Mouse (Mus musculus): Measurements from ENCODE around the gene Syp.
A peak's percentile ranks its signal among the peaks of the same experiment; 100 is the strongest.

Syp gene

DNA sequence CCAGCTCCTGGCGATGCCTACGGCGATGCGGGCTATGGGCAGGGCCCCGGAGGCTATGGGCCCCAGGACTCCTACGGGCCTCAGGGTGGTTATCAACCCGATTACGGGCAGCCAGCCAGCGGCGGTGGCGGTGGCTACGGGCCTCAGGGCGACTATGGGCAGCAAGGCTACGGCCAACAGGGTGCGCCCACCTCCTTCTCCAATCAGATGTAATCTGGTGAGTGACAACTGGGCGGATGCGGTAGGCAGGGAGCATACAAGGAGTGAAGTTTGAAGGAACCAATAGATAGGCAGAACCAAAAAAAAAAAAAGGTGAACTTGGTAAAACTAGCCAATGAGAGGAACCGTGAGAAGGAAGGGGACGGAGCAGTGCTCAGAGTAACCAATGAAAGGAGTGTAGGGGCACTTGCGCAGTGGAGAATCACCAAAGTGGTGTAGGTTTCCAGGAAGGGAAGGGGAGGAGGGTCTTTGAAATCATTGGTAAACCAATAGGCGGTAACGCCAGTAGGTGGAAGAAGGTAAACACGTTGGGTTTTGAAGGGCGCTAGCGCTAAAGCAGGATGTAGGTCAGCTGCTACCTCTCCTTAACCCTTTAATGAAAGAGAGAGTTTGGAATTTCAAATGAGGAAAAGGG lies 10.5 kb downstream of the Syp start:
- TF ChIP-seq GATA4 (IDR thresholded peaks at IDR 0.05; ENCODE audit: insufficient replicate concordance, low read length): peak; percentile 36; the same call in 1 of the 2 replicates

DNA sequence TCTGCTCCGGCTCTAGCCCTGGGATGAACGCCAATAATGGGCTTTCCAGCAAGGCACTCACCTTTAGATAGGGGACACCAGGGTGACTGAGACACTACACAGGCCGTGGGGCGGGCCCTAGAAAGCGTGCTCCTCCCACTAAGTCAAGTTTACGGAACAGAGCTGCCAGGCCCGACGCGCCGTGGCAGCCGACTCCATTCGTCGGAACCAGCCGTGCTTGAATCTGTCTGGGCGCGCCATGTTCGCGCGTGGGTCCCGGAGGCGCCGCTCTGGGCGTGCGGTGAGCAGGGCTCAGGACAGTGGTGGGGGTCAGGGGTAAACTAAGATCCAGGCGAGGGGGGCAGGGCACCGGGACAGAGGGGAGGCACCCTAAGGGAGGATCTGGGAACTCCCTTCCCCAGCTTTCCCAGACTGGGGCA lies 19.0 kb downstream of the Syp start, which contains the start of gene Prickle3:
Prickle3 (plus strand) TSS at position 40 of the 419 bp plus-strand sequence.
- TF ChIP-seq GATA4 (IDR thresholded peaks at IDR 0.05; ENCODE audit: insufficient replicate concordance, low read length): no peak

DNA sequence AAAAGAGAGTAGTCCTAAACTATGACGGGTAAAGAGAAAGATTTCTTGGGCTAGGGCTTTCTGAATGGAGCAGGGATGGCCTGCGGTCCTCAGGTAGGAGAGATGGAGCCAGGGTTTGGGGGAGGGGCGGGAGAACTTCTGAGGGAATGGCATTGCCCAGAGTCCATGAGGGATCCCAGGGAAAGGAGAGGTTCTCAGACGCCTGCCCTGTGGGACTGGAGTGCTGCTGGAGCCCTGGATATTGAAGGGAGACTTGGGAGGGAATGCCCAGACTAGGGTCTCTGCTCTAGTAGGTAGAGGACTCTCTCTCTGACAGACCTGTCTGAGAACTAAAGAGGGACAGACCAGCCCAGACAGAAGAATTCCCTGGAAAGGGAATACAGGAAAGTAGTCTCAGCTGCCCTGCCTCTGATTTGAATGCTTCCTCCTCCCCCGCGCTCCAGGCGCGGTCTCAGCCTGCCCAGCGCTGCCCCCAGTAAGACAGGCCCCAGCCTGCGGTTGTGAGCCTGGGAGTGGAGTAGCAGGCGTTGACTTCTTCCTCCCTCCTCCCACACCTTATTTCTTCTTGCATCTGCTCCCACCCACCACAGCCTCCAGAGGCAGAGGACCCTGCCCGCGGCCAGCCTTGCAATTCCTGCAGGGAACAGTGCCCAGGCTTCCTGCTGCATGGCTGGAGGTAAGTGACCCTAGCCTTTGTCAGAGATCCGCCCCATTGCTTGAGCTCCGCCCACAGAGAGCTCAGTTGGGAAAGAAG lies 19.9 kb downstream of the Syp start:
- TF ChIP-seq GATA4 (IDR thresholded peaks at IDR 0.05; ENCODE audit: insufficient replicate concordance, low read length): no peak

DNA sequence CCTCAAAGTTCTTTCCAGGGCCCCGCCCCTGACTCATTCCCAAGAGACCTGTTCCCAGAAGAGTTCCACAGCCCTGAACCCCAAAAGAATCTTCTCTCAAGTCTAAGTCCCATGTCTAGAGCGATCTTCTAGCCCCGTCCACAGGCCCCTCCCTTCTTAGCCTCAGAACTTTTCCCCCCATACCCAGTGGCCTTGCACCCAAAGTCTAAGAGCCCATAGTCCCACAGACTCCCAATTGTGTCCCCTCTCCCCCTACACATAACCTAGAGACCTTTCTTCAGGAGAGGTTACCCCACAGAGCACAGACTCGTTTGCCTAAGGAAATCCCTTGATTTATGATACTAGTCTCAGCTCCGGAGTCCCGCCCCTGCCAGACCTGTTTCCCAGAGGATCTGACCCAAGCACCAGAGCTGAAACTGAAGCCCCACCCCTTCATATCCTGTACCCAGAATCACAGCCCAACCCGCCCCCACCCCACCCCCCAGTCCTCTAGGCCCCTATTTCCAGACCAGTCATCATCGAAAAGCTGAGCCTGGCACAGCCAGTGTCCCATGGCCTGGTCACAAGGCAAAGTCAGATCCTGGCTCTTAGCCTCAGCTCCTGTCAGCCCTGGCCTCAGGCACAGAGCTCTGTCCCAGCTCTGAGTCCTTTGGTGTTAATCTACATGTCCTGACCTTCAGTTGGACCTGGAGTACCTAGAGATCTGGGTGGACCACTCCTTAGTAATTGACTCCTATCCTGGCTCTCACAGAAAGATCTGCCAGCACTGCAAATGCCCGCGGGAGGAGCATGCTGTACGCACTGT lies 20.7 kb downstream of the Syp start:
- TF ChIP-seq GATA4 (IDR thresholded peaks at IDR 0.05; ENCODE audit: insufficient replicate concordance, low read length): no peak

DNA sequence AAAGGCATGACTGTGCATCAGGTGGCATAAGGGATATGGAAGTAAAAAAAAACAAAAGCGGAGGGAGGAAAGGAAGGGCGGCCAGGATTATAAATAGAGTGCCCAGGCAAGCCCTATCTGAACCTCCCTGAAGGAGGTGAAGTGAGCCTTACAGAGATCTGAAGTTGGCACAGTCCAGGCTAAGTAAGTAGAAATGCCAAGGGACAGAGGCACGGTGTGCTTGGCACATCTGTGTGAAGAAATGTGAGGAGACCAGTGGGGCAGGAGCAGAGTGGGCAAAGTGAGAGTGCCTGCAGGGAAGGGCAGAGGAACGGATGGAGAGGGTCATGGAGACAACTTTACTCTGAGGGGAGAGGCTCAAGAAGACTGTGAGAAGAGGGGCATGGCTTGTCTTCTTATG lies 22.8 kb downstream of the Syp start:
- TF ChIP-seq GATA4 (IDR thresholded peaks at IDR 0.05; ENCODE audit: insufficient replicate concordance, low read length): no peak

DNA sequence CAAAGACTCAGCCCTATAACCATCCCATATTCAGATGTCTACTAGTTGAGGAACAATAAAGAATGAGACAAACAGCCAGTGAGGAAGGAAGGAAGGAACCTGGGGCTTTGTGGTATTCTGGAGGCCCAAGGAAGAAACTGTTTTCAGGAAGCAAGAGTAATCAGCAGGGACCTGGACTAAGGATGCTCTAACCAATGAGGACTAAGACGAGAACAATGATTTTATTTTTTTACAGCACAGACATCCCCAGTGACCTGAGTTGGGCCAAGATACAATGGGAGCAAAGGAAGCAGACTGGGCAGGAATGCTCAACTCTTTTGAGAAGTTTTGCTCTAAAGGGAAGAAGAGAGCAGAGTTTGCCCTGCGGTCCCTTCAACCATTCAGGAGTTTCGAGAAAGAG lies 24.7 kb downstream of the Syp start:
- no peak for TF ChIP-seq GATA4 (IDR thresholded peaks at IDR 0.05; ENCODE audit: insufficient replicate concordance, low read length)

DNA sequence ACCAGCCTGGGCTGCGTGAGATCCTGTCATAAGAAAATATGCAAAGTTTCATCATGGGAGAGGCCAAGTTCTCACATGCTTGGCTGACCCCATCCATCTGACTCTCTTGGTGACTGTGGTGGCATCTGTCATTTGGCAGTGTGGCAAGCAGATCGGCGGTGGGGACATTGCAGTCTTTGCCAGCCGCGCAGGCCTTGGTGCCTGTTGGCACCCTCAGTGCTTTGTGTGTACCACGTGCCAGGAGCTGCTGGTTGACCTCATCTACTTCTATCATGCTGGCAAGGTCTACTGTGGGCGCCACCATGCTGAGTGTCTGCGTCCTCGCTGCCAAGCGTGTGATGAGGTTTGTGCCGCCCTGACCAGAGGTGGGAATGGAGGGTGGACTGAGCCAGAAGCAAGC lies 26.5 kb downstream of the Syp start:
- no peak for TF ChIP-seq GATA4 (IDR thresholded peaks at IDR 0.05; ENCODE audit: insufficient replicate concordance, low read length)

DNA sequence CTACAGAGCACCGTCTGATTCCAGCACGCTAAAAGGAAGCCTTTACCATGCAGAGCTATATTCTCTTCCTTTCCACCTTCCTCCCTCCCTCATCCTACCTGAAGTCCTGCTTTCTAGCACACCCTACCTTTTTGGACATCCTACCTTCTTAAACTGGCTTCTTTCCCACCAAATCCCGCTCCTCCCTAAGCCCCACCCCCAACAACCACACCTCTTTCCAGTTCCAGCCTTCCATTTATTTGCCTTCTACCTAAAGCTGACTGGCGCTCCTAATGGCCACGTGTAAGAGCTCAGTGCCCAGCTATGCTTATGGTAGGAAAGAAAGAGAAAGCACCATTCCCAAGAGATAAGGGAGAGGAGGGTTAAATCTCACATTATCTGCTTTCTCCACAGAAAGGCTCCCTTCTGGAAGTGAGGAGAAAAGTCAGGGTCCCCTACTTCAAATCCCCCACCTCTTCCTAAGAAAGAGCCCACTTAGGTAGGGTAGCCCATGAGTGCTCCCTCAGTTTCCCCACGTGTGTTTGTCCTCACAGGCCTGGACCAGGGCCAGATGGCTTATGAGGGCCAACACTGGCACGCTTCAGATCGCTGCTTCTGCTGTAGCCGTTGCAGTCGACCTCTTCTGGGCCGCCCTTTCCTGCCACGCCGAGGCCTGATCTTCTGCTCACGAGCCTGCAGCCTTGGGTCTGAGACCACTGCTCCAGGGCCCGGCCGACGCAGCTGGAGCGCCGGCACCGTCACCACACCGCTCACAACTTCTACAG lies 27.6 kb downstream of the Syp start:
- no peak for TF ChIP-seq GATA4 (IDR thresholded peaks at IDR 0.05; ENCODE audit: insufficient replicate concordance, low read length)

DNA sequence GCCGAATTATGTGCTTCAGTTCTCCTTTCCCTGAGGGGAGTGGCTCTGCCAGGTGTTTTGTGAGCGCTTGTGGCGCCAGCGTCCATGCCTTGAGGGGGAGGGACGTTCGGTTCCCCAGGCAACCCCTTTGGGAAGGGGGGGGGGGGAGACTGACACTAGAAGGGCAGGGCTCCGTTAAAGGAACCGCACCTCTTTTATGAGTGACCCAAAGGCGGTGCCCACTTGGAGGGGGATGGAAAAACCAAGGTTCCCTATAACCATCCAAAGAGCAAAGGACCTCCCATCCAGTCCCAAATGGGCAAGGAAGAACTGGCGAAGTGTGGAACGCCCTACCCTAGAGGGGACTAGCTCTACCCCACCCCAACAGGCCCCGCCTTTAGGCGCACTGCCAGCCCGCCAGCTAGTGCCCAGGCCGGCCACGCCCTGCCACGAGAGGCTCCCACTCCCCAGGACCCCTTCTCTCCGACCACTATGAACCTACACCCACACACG lies 32.2 kb downstream of the Syp start:
- no peak for TF ChIP-seq GATA4 (IDR thresholded peaks at IDR 0.05; ENCODE audit: insufficient replicate concordance, low read length)

DNA sequence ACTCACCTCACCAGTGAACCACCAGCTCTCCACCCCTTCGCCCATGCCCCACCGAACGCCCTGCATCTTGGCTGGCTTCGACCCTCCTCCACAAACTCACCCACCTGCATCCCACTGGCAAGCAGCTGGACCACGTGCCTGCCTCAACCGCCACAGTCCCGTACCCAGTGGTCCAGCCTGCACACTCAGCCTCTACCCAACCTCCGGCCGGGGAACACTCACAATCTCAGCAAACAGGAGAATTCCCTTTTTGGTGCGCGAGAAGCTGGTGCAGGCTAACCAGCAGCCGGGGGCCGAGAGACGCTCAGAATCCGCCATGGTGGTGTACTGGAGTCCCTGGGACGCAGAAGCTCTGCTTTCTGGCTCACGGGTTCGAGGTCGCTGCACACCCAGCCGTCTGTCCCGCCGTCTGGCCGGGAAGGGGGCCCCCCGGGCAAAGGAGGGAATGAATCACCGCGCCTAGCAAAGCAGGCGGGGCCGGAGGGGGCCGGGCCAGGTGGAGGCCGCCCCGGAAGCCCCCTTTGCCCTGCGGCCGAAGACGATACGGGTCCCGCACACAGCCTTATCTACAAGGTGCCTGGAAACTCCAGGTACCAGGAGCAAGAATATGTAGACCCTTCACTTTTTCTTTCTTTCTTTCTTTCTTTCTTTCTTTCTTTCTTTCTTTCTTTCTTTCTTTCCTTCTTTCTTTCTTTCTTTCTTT lies 32.8 kb downstream of the Syp start, which contains the start of gene Plp2:
Plp2 (minus strand) TSS at position 470 of the 703 bp plus-strand sequence.
- TF ChIP-seq GATA4 (IDR thresholded peaks at IDR 0.05; ENCODE audit: insufficient replicate concordance, low read length): no peak

DNA sequence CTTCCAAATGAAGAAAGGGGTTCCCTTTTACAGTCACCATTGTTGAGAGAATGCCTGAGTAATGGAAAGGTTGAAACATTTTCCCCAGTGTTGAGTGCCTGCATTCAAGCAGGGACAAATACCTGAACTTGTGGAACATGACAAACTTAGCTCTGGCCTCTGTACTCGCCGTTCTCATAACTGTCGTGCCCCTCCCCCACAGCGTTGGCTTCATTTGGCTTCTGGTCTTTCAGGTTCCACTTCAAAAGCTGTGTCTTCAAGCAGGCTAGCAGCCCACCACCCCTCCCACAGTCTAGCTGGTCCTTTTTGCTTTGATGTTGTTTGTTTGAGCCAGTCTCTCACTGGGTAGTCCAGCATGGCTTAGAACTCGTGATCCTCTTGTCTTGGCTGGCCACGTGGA lies 34.5 kb downstream of the Syp start:
- TF ChIP-seq GATA4 (IDR thresholded peaks at IDR 0.05; ENCODE audit: insufficient replicate concordance, low read length): no peak

DNA sequence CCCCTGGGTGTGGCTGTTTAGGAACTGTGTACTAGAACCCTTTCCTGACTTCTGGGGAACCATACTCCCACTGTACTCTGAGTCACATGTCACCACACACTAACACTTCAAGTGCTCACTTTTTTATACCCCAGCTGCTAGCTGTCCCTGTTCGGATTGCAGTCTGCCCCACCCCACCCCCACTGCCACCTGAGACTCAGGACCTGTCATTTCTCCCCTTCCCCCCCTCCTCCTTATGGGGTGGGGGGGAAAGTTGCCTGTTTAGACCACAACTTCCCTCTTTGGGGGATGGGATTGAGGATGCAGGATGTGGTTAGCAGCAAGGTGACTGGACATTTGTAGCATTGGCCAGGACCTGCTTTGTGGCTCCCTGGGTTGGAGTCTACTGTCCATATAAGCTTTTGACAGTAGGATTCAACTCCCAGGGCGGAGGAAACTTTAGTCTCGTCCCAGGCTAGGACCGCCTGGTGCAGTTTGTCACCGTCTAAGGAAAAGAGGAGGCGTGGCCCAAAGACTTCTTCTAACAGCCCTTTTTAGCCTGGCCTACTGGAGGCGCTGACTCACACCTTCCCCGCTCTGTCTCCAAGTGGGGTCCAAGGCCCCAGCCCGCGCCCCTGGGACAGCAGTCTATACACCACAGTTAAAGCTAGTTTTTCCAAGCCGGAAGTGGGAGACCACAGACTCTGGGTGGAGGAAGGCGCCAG lies 35.5 kb downstream of the Syp start:
- TF ChIP-seq GATA4 (IDR thresholded peaks at IDR 0.05; ENCODE audit: insufficient replicate concordance, low read length): no peak

DNA sequence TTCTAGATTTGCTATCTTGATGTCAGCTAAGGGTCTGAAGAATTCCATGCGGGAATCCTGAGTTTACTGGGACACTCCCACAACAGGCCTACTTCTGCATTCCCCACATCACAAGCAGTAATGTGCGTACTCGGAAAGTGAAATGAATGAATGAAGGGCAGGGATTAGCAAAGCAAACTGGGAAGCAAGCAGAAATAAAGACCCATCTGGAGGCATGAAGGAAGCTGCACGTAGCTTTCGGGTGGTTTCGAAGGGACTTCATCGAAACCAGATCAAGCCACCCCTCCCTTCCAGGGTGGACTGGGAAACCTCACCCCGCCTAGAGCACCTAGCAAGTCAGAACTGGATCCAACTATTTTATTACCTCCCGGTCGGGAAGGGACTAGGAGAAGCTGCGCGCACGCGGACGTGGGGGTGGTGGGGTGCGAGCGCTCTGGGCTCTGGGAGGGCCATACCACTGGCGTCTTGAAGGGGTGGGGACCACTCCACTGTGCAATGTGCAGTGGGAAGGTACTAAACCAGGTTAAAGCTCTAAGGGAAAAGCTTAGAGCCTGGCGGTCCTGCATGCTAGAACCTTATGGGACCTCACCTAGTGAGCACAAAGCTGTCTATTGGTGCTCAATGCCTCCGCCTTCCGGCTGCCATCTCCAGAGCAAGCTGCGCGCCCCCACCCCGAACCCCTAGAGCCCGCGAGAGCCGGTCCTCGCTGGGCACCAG lies 36.2 kb downstream of the Syp start:
- no peak for TF ChIP-seq GATA4 (IDR thresholded peaks at IDR 0.05; ENCODE audit: insufficient replicate concordance, low read length)

All from liver, adult (tissue).